Mouse (Mus musculus) megakaryocyte, embryonic 14.5 days (primary cell): ENCODE measurements around the gene Atg4c. TPM values are rescaled to one million over a fixed set of nuclear protein-coding genes. Genes with fewer than 3 reads are reported as not detected.

ENCODE experiments used
- H3K27me3 ChIP-seq: replicated peaks from 2 replicates; pipeline ENCODE3; 2012; ENCODE audit warnings: inconsistent platforms
- H3K36me3 ChIP-seq: replicated peaks from 2 replicates; pipeline ENCODE3; 2012; ENCODE audit warnings: low read length, inconsistent platforms, mixed read lengths
- H3K4me1 ChIP-seq: 2 replicates; pipeline ENCODE4 v1.6.1; 2012; ENCODE audit warnings: inconsistent platforms
- H3K4me3 ChIP-seq: replicated peaks from 2 replicates; pipeline ENCODE3; 2012; ENCODE audit warnings: moderate library complexity, mild to moderate bottlenecking, inconsistent platforms
- H3K9me3 ChIP-seq: 2 replicates; pipeline ENCODE4 v1.6.1; 2012; ENCODE audit warnings: inconsistent platforms
- FLI1 ChIP-seq: IDR thresholded peaks from 2 replicates; pipeline ENCODE4 v1.6.1; 2012; ENCODE audit warnings: low read length, inconsistent platforms, mixed read lengths
- GATA1 ChIP-seq: IDR thresholded peaks from 3 replicates; pipeline ENCODE4 v1.6.1; 2012; ENCODE audit warnings: mixed read lengths, low read length, inconsistent platforms, borderline replicate concordance
- polyA plus RNA-seq: library from polyadenylated mRNA; stranded (reverse); fragments of >175 nt; gene quantifications from 2 replicates; pipeline ENCODE4 v1.2.3, GENCODE M21; 2012; ENCODE audit warnings: low replicate concordance; ENCODE audit not compliant: insufficient read depth

The Atg4c gene
- polyA plus RNA-seq, 1 experiment: 0.06 TPM

GRCm38 (mm10) chr4:99163547-99163946 is 30.2 kb upstream of the Atg4c start:
- Histone ChIP-seq H3K36me3 (no peaks in the 10 kb centered on the region), H3K4me3 (peak overlapping the region; percentile 85), H3K9me3 (no peaks in the 10 kb centered on the region), H3K4me1 (peaks cover 14% of the 10 kb centered on the region), H3K27me3 (peaks cover 3% of the 10 kb centered on the region)
- TF ChIP-seq FLI1 (no peak), GATA1 (no peak)

GRCm38 (mm10) chr4:99168869-99169268 is 24.9 kb upstream of the Atg4c start:
- Histone ChIP-seq H3K4me1 (peaks cover 6% of the 10 kb centered on the region), H3K4me3 (no peak overlapping the region), H3K27me3 (peaks cover 3% of the 10 kb centered on the region), H3K36me3 (no peaks in the 10 kb centered on the region), H3K9me3 (no peaks in the 10 kb centered on the region; the same call in 1 of the 2 replicates)
- TF ChIP-seq FLI1 (no peak), GATA1 (no peak)

GRCm38 (mm10) chr4:99174265-99174664 is 19.5 kb upstream of the Atg4c start:
- Histone ChIP-seq H3K36me3 (no peaks in the 10 kb centered on the region), H3K4me1 (no peaks in the 10 kb centered on the region), H3K4me3 (no peak overlapping the region), H3K27me3 (no peaks in the 10 kb centered on the region), H3K9me3 (no peaks in the 10 kb centered on the region; the same call in 1 of the 2 replicates)
- TF ChIP-seq FLI1 (no peak), GATA1 (no peak)

GRCm38 (mm10) chr4:99176841-99177240 is 16.9 kb upstream of the Atg4c start:
- Histone ChIP-seq H3K36me3 (no peaks in the 10 kb centered on the region), H3K4me3 (no peak overlapping the region), H3K27me3 (peaks cover 3% of the 10 kb centered on the region), H3K4me1 (no peaks in the 10 kb centered on the region), H3K9me3 (no peaks in the 10 kb centered on the region; the same call in 1 of the 2 replicates)
- TF ChIP-seq GATA1 (no peak), FLI1 (no peak)

GRCm38 (mm10) chr4:99177255-99177654 is 16.5 kb upstream of the Atg4c start:
- no peak for TF ChIP-seq FLI1
- TF ChIP-seq GATA1: no peak
- Histone ChIP-seq H3K4me3 (no peak overlapping the region), H3K27me3 (peaks cover 3% of the 10 kb centered on the region), H3K9me3 (no peaks in the 10 kb centered on the region; the same call in 1 of the 2 replicates), H3K36me3 (no peaks in the 10 kb centered on the region), H3K4me1 (no peaks in the 10 kb centered on the region)

- Histone ChIP-seq H3K36me3 (no peaks in the 10 kb centered on the region), H3K4me1 (0 out of 2 replicates have a peak, but pooled peaks cover 4% of the 10 kb centered on the region), H3K27me3 (peaks cover 3% of the 10 kb centered on the region), H3K9me3 (no peaks in the 10 kb centered on the region), H3K4me3 (no peak overlapping the region)
- TF ChIP-seq GATA1 (no peak), FLI1 (no peak)
Observed at GRCm38 (mm10) chr4:99178851-99179250, 14.9 kb upstream of the Atg4c start.

DNA sequence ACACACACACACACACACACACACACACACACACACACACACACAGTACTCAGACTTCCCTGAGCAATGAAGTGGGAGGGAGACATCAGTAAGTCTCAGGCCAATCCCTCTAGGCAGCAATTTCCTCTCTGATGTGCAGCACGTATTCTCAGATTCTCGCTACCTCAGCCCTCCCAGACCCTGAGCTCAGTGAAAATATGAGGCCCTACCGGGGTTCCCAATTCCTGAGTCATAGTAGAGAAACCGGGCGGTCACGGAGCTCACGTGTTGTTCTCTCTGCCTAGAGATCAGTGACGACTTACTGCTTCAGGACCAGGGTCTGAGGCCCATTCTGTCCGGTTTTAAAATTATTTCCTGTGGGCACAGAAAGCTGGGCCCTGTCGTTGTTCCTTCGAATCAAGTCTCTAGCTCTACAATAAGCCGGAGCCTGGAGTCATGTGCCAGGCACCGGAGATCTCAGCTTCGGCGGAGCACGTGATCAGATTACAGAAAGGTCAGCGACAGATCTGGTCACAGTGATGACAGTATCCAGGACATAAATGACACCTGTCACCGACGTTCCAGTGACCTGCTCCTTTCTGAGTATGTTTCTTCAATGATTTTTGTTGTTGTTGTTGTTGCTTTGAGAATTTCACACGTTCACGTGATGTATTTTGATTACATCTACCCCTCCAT is 14.2 kb upstream of the Atg4c start:
- H3K4me3 ChIP-seq: no peak overlapping the region
- H3K27me3 ChIP-seq: peaks cover 3% of the 10 kb centered on the region
- H3K4me1 ChIP-seq: 0 out of 2 replicates have a peak, but pooled peaks cover 5% of the 10 kb centered on the region
- no peaks in the 10 kb centered on the region for H3K9me3 ChIP-seq
- no peak for TF ChIP-seq GATA1
- no peaks in the 10 kb centered on the region for H3K36me3 ChIP-seq

GRCm38 (mm10) chr4:99180921-99181320 is 12.8 kb upstream of the Atg4c start:
- Histone ChIP-seq H3K36me3 (no peaks in the 10 kb centered on the region), H3K4me3 (no peak overlapping the region), H3K4me1 (peaks cover 13% of the 10 kb centered on the region; the same call in 1 of the 2 replicates), H3K27me3 (peaks cover 3% of the 10 kb centered on the region), H3K9me3 (no peaks in the 10 kb centered on the region)
- TF ChIP-seq FLI1 (no peak), GATA1 (no peak)

DNA sequence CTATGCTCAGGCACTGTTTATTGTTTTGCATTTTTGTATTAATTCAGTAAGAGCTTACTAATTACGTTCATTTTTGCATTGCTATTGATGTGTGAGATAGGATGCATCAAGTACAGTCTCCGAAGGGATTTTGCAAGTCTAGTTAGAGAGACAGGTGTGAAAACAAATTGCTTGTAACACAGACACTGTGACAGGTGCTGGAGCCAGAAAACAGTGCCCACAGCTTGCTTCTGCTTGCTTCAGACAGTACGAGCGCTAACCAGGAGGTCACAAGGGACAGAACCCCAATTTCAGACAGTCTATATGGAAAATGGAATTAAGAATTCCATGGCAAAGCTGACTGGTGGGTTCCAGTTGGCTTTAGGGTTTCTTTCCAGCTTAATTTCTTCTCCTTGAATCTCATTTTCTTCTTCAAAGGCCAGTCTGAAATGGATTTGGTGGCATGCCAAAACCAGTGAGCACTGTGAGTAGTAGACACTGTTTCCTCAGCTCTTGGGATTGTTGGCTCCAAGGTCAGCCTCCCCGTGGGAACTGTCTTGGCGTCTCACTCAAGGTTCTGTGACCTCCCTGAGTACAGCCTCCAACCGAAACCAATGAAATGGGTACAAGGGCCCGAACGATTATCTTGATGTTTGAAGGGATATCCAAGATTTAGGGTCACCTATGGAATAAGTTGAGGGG is 11.9 kb upstream of the Atg4c start:
- H3K9me3 ChIP-seq: no peaks in the 10 kb centered on the region
- TF ChIP-seq GATA1 (no peak), FLI1 (no peak)
- H3K4me3 ChIP-seq: no peak overlapping the region
- H3K36me3 ChIP-seq: no peaks in the 10 kb centered on the region
- H3K4me1 ChIP-seq: peaks cover 13% of the 10 kb centered on the region
- H3K27me3 ChIP-seq: peaks cover 3% of the 10 kb centered on the region
